Mouse (Mus musculus): ENCODE measurements around the gene Gm11127. TPM values are rescaled to one million over a fixed set of nuclear protein-coding genes. Genes with fewer than 3 reads are reported as not detected.

The Gm11127 gene
- total RNA-seq (2023) = 81.8 TPM

DNA sequence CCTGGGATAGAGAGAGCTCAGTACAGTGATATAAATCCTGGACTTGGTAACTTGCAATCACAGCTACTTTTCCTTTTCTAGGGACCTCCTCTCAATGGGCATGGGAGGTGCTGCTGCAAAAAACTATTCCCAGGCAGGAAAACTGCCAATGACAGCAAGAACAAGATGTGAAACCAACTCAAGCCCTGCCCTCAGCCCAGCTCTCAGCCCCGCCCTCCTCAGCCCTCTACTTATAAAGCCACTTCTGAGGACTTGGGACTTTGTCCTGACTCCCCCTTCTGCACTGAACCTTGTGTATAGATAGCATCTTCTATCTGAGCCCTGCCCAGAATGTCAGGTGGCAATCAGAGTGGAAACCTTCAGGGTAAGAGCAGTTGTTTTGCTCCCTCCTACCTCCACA, at the start of gene Gm11127:
Gene Gm11127 (minus strand): TSS at position 10 of the 400 bp plus-strand sequence.

DNA sequence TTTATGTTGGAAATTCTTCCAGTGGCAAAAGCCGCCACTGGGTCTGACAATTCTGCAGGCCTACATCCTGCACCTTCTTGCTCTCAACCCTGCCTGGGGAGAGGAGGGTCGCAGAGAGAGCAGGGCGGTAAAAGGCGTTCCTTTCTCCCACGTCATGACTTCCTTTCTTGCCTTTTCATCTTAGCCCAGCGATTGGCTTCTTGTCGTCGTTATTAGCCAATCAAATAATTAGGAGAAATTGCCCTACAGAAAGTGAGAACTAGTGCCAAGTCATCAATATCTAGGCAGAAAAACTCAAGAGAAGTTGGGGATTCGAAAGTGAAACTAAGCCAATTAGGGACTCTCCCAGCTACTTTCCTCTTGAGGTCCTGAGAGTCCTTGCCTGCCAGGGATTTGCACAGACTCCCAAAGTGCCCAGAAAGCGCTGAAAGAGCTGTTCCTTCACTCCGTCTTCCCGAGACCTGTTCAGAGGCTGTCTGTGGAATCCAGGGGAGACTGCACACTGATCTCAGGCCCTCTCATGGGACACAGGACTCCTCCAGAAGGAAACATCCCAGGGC, 15.5 kb downstream of the Gm11127 start, which contains the start of the genes H2-T22 and Gm6034:
Gene H2-T22 (minus strand): TSS at position 138 of the 560 bp plus-strand sequence.
Gene Gm6034 (plus strand): TSS at position 352 of the 560 bp plus-strand sequence.

DNA sequence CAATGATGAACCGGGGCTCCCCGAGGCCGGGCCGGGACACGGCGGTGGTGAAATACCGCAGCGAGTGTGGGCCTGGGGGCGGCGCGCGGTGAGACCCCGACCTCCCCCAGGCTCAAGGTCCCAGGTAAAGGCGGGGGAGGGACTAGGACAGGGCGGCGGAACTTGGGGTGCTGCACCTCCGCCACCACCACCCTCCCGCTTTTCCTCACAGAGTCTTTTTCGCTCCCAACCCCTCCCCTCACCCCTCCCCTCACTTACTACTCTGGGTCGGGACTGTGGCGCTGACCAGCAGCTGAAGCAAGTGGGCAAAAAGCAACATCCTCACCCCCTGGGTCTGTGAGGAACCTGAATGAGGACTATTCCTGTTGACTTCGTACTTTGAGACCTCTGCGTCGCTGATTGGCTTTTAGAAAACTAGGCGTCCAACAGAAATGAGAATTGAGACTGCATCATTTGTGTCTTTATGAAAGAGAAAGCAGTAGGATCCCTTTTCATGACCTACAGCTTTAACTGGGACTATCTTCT, 25.8 kb downstream of the Gm11127 start, which contains the start of gene H2-T23:
Gene H2-T23 (minus strand): TSS at position 505 of the 525 bp plus-strand sequence.

DNA sequence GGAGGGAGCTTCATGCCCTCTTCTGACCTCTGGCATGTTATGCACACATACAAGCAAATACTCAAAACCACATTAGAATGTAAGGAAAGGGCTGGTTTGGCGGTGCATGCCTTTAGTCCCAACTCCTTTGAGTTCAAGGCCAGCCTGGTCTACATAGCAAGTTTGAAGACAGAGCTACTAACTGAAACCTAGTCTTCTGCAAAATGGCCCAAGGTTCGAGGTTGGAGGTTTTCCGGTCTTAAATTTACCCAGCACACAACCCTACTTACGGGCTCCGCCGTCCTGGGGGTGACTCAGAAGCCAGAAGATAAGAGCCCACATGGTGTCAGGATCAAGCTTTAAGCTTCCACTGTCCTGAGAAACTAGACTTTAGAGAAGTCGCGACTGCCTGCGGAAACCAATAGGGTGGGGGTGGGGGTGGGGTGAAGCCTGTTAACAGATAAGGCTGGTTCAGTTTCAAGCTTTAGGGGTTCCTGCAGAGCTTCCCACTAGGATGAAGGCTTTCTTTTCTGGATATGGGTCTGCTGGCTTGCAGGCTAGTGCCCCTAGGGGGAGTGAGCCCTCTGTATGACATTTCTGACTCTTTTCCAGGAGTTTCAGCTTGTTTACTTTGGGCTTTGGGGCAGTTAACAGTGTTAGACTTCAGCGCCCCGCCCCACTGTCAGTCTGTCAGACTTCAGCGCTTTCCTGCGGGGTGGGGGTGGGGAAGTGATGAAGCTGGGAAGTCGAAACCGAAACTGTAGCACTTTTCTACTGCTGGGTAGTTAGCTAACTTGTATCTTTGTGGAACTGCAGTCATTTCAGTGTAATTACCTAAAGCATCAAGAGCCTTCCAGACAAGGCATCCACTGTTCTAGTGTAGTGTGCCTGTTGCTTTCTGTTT, 37.7 kb downstream of the Gm11127 start, which contains the start of gene H2-T24:
Gene H2-T24 (minus strand): TSS at position 370 of the 883 bp plus-strand sequence.

Other genes starting within 250 kb of the Gm11127 start
- 10.8 TPM for gene Ier3, start 236.7 kb downstream of the Gm11127 start, total RNA-seq (2023)
- 52.4 TPM for gene Flot1, start 235.1 kb downstream of the Gm11127 start, total RNA-seq (2023)
- gene Tubb5, start 220.1 kb downstream of the Gm11127 start, total RNA-seq (2023) = 692 TPM
- 76.2 TPM for gene Mdc1, start 216.9 kb downstream of the Gm11127 start, total RNA-seq (2023)
- 16.8 TPM for gene Nrm, start 197.1 kb downstream of the Gm11127 start, total RNA-seq (2023)
- gene Ppp1r18, start 192.8 kb downstream of the Gm11127 start, total RNA-seq (2023) = 239 TPM
- 109 TPM for gene Dhx16, start 178.6 kb downstream of the Gm11127 start, total RNA-seq (2023)
- gene 2310061I04Rik, start 160.9 kb downstream of the Gm11127 start, total RNA-seq (2023) = 23.7 TPM
- gene Atat1, start 148.3 kb downstream of the Gm11127 start, total RNA-seq (2023) = 8.6 TPM
- gene Mrps18b, start 142.0 kb downstream of the Gm11127 start, total RNA-seq (2023) = 67.6 TPM
- 156 TPM for gene Ppp1r10, start 141.9 kb downstream of the Gm11127 start, total RNA-seq (2023)
- 116 TPM for gene Abcf1, start 88.6 kb downstream of the Gm11127 start, total RNA-seq (2023)
- gene Gnl1, start 78.5 kb downstream of the Gm11127 start, total RNA-seq (2023) = 51.7 TPM
- gene Prr3, start 78.1 kb downstream of the Gm11127 start, total RNA-seq (2023) = 47.3 TPM
- 22.1 TPM for gene H2-T24, start 37.8 kb downstream of the Gm11127 start, total RNA-seq (2023)
- gene H2-T23, start 25.5 kb downstream of the Gm11127 start, total RNA-seq (2023) = 301 TPM
- 184 TPM for gene H2-T22, start 15.6 kb downstream of the Gm11127 start, total RNA-seq (2023)
- 1.0 TPM for gene Gm6034, start 15.4 kb downstream of the Gm11127 start, total RNA-seq (2023)
- 9.5 TPM for gene Gm19684, start 63.3 kb upstream of the Gm11127 start, total RNA-seq (2023)
- gene Gm7030, start 71.1 kb upstream of the Gm11127 start, total RNA-seq (2023) = 17.0 TPM
- gene Gm8909, start 110.2 kb upstream of the Gm11127 start, total RNA-seq (2023) = 0.83 TPM
- 3.4 TPM for gene H2-T3, start 131.9 kb upstream of the Gm11127 start, total RNA-seq (2023)
- 63.3 TPM for gene Rpp21, start 199.7 kb upstream of the Gm11127 start, total RNA-seq (2023)
- 79.2 TPM for gene Trim39, start 213.9 kb upstream of the Gm11127 start, total RNA-seq (2023)
- gene H2-M10.2, start 228.1 kb upstream of the Gm11127 start, total RNA-seq (2023) = not detected

Data from CD8-positive naive resting alpha-beta T cell, adult 57 days (primary cell).